Mouse (Mus musculus): Measurements from ENCODE around the gene Gm11037. TPM values are rescaled to one million over a fixed set of nuclear protein-coding genes. Genes with fewer than 3 reads are reported as not detected.

The Gm11037 gene
- polyA plus RNA-seq, 1 experiment from 2014 or later = not detected

DNA sequence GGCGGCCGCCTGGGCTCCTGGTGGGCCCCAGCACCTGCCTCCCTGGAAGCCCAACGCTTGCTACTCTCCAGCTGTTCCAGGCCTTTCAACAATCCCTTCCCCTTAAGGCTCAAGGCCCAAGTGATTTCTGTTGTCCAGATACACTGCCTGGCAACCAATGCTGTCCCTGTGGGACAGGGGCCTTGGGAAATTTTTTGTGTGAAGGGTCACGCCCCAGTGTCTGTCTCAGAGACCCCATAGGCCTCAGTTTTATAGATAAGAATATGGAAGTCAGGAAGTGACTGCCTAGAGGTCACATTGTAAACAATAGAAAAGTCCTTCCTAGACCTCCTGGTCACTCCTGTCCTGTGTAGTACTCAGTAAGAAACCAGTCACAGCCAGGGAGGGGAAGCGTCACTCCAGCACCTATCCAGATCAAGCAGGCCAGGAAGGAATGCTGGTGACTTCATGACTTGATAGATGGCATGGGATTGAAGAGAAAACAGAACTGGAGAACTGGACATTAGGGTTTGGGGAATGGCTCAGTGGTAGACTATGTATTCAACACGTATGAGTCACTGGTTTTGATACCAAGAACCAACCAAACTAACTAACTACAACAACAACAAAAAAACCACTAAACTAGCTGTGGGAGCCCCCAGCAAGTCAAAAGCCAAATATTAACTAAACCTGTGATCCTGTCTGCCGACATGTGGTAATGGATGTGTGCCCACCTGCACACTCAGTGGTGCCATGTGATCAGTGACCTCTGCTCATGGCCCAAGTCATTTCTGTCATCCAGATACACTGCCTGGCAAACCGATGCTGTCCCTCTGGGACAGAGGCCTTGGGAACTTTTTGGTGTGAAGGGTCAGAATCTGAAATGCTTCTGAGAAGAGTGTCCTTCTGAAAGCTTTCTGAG, 15.3 kb downstream of the Gm11037 start:
- Histone ChIP-seq H3K4me3 (ENCODE audit: low read depth, low read length) (no peak overlapping the region), H3K36me3 (ENCODE audit: insufficient read depth) (peaks cover 80% of the 10 kb centered on the region), H3K27ac (ENCODE audit: low read depth) (no peak overlapping the region), H3K9me3 (ENCODE audit: low read depth, low read length) (no peaks in the 10 kb centered on the region), H3K4me1 (ENCODE audit: insufficient read depth) (no peaks in the 10 kb centered on the region), H3K4me2 (no peak overlapping the region), H3K9ac (no peak overlapping the region), H3K27me3 (ENCODE audit: insufficient read depth, low read length) (no peaks in the 10 kb centered on the region)
- no peak for DNase-seq
- ATAC-seq (ENCODE audit: insufficient read depth) = no peak
- WGBS = 80% methylated on average over 8 of the region's 8 CpGs
- TF ChIP-seq CTCF (IDR thresholded peaks at IDR 0.05; ENCODE audit: low read depth) = no peak

DNA sequence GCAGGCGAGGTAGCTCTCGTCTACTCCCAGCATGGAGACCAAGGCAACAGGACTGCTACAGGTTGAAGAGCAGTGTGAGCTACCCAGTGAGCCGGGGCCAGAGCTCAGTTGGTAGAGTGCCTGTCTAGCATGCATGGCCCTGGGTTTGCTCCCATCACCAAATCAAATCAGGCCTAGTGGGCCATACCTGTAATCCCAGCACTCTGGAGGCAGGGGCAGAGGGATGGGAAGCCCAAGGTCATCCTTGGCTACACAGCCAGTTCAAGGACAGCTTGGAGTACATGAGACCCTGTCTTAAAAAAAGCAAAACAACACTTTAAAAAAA, 15.9 kb downstream of the Gm11037 start:
- 82% methylated on average over 3 of the region's 3 CpGs for WGBS
- H3K4me3 ChIP-seq (ENCODE audit: low read depth, low read length) = no peak overlapping the region
- H3K27me3 ChIP-seq (ENCODE audit: insufficient read depth, low read length) = no peaks in the 10 kb centered on the region
- no peak overlapping the region for H3K4me2 ChIP-seq
- no peak overlapping the region for H3K9ac ChIP-seq
- H3K9me3 ChIP-seq (ENCODE audit: low read depth, low read length) = no peaks in the 10 kb centered on the region
- no peak for ATAC-seq (ENCODE audit: insufficient read depth)
- no peak for DNase-seq
- no peak overlapping the region for H3K27ac ChIP-seq (ENCODE audit: low read depth)
- peaks cover 75% of the 10 kb centered on the region for H3K36me3 ChIP-seq (ENCODE audit: insufficient read depth)
- no peak for TF ChIP-seq CTCF (IDR thresholded peaks at IDR 0.05; ENCODE audit: low read depth)
- no peaks in the 10 kb centered on the region for H3K4me1 ChIP-seq (ENCODE audit: insufficient read depth)

DNA sequence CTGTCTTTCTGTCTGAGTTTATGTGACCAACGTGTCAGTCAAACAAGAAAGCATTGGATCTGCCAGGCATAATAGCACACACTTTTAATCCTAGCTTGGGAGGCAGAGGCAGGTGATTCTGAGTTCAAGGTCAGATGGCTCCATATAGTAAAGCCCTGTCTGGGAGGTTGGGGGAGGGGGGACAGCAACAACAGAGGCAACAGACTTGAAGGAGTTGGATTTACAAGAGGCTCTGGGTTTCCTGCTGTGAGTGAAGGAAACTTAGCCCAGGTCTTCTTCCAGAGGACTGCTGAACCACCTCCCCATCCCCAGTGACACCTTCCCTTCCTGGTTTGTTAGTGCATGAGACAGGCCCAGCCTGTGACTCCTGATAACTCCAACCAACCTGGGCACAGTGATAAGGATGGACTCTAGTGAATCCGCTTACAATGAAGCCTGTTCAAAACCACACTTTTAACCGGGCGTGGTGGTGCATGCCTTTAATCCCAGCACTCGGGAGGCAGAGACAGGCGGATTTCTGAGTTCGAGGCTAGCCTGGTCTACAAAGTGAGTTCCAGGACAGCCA, 19.0 kb downstream of the Gm11037 start:
- Histone ChIP-seq H3K4me3 (ENCODE audit: low read depth, low read length) (no peak overlapping the region), H3K27ac (ENCODE audit: low read depth) (no peak overlapping the region), H3K9ac (no peak overlapping the region), H3K4me2 (no peak overlapping the region), H3K9me3 (ENCODE audit: low read depth, low read length) (no peaks in the 10 kb centered on the region), H3K27me3 (ENCODE audit: insufficient read depth, low read length) (no peaks in the 10 kb centered on the region), H3K36me3 (ENCODE audit: insufficient read depth) (peaks cover 46% of the 10 kb centered on the region), H3K4me1 (ENCODE audit: insufficient read depth) (no peaks in the 10 kb centered on the region)
- DNase-seq (no peak), ATAC-seq (ENCODE audit: insufficient read depth) (no peak)
- no peak for TF ChIP-seq CTCF (IDR thresholded peaks at IDR 0.05; ENCODE audit: low read depth)
- WGBS = 85% methylated on average over 7 of the region's 7 CpGs

DNA sequence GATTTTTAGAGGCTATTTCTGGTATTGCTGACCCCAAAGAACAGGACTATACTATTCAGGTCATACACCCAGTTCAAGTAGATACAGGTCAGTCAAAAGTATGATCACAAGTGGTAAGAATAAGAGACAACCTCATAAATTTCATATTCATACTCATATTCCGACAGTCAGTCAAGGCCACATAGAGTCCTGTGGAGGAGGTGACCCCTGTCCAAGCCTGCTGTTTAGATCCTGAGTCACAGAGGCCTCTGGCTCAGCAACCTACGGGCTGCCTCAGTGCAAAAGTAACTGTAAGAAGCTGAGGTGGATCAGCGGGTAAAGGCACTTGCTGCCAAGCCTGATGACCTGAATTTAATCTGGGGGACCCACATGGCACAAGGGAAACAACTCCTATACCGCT, 20.7 kb downstream of the Gm11037 start:
- H3K27me3 ChIP-seq (ENCODE audit: insufficient read depth, low read length) = no peaks in the 10 kb centered on the region
- no peak overlapping the region for H3K9ac ChIP-seq
- no peaks in the 10 kb centered on the region for H3K9me3 ChIP-seq (ENCODE audit: low read depth, low read length)
- peaks cover 28% of the 10 kb centered on the region for H3K36me3 ChIP-seq (ENCODE audit: insufficient read depth)
- no peak overlapping the region for H3K27ac ChIP-seq (ENCODE audit: low read depth)
- 0 out of 2 replicates have a peak, but pooled peaks cover 3% of the 10 kb centered on the region for H3K4me1 ChIP-seq (ENCODE audit: insufficient read depth)
- 91% methylated on average over 4 of the region's 4 CpGs for WGBS
- no peak overlapping the region for H3K4me3 ChIP-seq (ENCODE audit: low read depth, low read length)
- DNase-seq (no peak), ATAC-seq (ENCODE audit: insufficient read depth) (no peak)
- no peak overlapping the region for H3K4me2 ChIP-seq
- no peak for TF ChIP-seq CTCF (IDR thresholded peaks at IDR 0.05; ENCODE audit: low read depth)

DNA sequence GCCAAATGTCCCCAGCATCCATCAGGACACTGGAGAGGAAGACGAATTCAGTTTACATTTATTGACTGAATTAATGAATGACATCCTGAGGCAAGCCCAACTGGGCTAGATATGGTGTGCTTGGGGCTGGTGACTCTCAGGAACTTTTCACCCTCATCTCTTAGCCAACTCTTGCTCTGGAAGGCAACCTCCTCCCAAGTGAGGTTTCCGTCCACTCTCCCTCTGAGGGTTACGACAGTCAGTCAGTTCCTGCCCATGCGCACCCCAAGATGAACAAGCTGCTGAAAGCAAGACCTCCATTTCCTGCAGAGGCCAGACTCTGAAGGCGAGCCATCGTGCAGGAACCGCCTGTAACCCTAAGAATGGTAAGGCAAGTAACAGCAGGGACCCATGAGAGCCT, 23.7 kb downstream of the Gm11037 start:
- Histone ChIP-seq H3K27me3 (ENCODE audit: insufficient read depth, low read length) (no peaks in the 10 kb centered on the region), H3K36me3 (ENCODE audit: insufficient read depth) (peaks cover 4% of the 10 kb centered on the region; the same call in 1 of the 2 replicates), H3K9me3 (ENCODE audit: low read depth, low read length) (no peaks in the 10 kb centered on the region), H3K27ac (ENCODE audit: low read depth) (no peak overlapping the region), H3K4me1 (ENCODE audit: insufficient read depth) (0 out of 2 replicates have a peak, but pooled peaks cover 3% of the 10 kb centered on the region), H3K9ac (no peak overlapping the region), H3K4me2 (no peak overlapping the region), H3K4me3 (ENCODE audit: low read depth, low read length) (no peak overlapping the region)
- DNase-seq (no peak), ATAC-seq (ENCODE audit: insufficient read depth) (no peak)
- WGBS = 87% methylated on average over 7 of the region's 7 CpGs
- TF ChIP-seq CTCF (IDR thresholded peaks at IDR 0.05; ENCODE audit: low read depth) = no peak

DNA sequence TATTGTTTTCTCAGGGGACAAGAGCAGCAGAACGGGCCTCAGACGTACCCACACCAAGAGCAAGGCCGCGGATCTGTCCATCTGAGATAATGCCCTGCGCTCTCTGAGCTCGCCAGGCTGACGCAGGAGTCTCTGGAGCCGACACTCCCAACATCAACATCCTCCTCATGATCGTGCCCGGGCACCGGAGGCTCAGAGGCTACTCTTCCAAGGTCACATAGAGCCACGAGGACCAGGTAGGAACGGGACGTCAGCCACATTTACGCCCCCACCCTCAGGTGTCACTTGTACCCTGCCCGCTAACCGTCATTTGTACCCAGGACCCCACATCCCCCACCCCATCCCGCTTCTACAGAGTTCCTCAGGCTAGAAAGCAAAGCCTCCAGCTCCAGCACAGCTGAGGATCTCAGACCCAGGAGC, 26.2 kb downstream of the Gm11037 start:
- H3K27me3 ChIP-seq (ENCODE audit: insufficient read depth, low read length) = no peaks in the 10 kb centered on the region
- DNase-seq = peak; percentile 63
- WGBS = 0% methylated on average over 18 of the region's 18 CpGs
- H3K9me3 ChIP-seq (ENCODE audit: low read depth, low read length) = no peaks in the 10 kb centered on the region
- peak; percentile 66 for ATAC-seq (ENCODE audit: insufficient read depth)
- H3K36me3 ChIP-seq (ENCODE audit: insufficient read depth) = no peaks in the 10 kb centered on the region
- H3K4me3 ChIP-seq (ENCODE audit: low read depth, low read length) = peak overlapping the region; percentile 75
- H3K4me1 ChIP-seq (ENCODE audit: insufficient read depth) = 0 out of 2 replicates have a peak, but pooled peaks cover 3% of the 10 kb centered on the region
- TF ChIP-seq CTCF (IDR thresholded peaks at IDR 0.05; ENCODE audit: low read depth) = no peak
- H3K27ac ChIP-seq (ENCODE audit: low read depth) = peak overlapping the region; percentile 74
- peak overlapping the region; percentile 99 for H3K4me2 ChIP-seq
- peak overlapping the region; percentile 80 for H3K9ac ChIP-seq

DNA sequence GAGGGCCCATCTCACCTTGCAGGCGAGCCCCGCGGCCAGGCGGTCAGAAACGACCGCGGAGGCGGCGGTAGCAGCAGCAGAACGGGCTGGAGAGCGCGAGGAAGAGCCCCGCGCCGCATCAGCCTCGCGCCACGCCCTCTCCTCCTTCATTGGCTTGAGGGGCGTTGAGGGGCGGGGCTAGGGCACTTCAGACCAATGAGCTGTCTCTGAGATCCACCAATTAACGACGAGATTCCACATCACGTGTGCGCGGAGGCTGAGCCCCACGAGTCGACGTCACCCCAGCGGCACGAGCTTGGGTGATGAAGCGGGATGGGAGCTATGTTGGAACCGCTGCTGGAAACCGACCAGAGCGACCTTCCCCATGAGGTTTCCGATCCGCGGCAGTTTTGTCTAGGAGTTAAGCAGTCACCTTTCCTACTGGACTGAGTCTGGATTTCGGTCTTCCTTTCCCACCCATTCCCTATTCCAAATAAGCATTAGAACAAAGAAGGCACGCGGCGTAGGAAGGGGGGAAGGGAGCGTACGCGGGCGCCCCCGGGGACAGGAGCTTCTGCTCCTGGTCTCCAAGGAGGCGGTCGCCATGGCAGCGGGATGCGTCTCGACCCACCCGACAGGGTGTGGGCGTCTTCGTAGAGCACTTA, 26.8 kb downstream of the Gm11037 start, which contains the start of gene 1700037H04Rik:
TSS of gene 1700037H04Rik (minus strand) at position 144 of the 644 bp plus-strand sequence.
- Histone ChIP-seq H3K9ac (peak within 1 kb of the TSS; percentile 80), H3K36me3 (ENCODE audit: insufficient read depth) (no peaks in the 10 kb centered on the region), H3K4me2 (peak within 1 kb of the TSS; percentile 99), H3K27ac (ENCODE audit: low read depth) (peak within 1 kb of the TSS; percentile 92), H3K27me3 (ENCODE audit: insufficient read depth, low read length) (no peaks in the 10 kb centered on the region), H3K4me1 (ENCODE audit: insufficient read depth) (0 out of 2 replicates have a peak, but pooled peaks cover 3% of the 10 kb centered on the region), H3K9me3 (ENCODE audit: low read depth, low read length) (no peaks in the 10 kb centered on the region), H3K4me3 (ENCODE audit: low read depth, low read length) (peak within 1 kb of the TSS; percentile 75)
- TF ChIP-seq CTCF (IDR thresholded peaks at IDR 0.05; ENCODE audit: low read depth) = no peak
- under 1% methylated on average over 54 of the region's 54 CpGs for WGBS
- peak; percentile 99 for DNase-seq
- peak; percentile 96 for ATAC-seq (ENCODE audit: insufficient read depth)

Data from lung, embryonic 14.5 days (tissue).